Mouse (Mus musculus) forebrain, postnatal 0 days (tissue): Measurements from ENCODE around the gene Fbxo48. TPM values are rescaled to one million over a fixed set of nuclear protein-coding genes. Genes with fewer than 3 reads are reported as not detected.

Source experiments
- ATAC-seq: fragments of 200-750 bp; cut with Nextera tagmentation; 2 replicates; pipeline ENCODE4 v1.8.0; 2017; ENCODE audit warnings: mild to moderate bottlenecking, moderate library complexity
- DNase-seq: peaks from one replicate; pipeline ENCODE4 v3.0.0-alpha.2; 2015
- H3K27ac ChIP-seq: fragments of 300-500 bp; sonication (generic); 2 replicates; pipeline ENCODE4 v1.5.1; 2014; ENCODE audit warnings: low read depth, mild to moderate bottlenecking, antibody characterized with exemption, low read length, moderate library complexity, mixed read lengths
- H3K27me3 ChIP-seq: fragments of 300-500 bp; sonication (generic); 2 replicates; pipeline ENCODE4 v1.6.1; 2014; ENCODE audit warnings: mild to moderate bottlenecking, low read length, mixed read lengths; ENCODE audit not compliant: insufficient read depth
- H3K36me3 ChIP-seq: fragments of 300-500 bp; sonication (generic); 2 replicates; pipeline ENCODE4 v1.6.1; 2014; ENCODE audit warnings: mild to moderate bottlenecking, moderate library complexity; ENCODE audit not compliant: insufficient read depth
- H3K4me1 ChIP-seq: fragments of 300-500 bp; sonication (generic); 2 replicates; pipeline ENCODE4 v1.6.1; 2014; ENCODE audit warnings: antibody characterized with exemption; ENCODE audit not compliant: insufficient read depth
- H3K4me2 ChIP-seq: fragments of 300-500 bp; sonication (generic); 2 replicates; pipeline ENCODE4 v1.6.1; 2014; ENCODE audit warnings: low read depth, mild to moderate bottlenecking, moderate library complexity
- H3K4me3 ChIP-seq: fragments of 300-500 bp; sonication (generic); 2 replicates; pipeline ENCODE4 v1.5.1; 2014; ENCODE audit warnings: low read depth, low read length, mixed read lengths
- H3K9ac ChIP-seq: fragments of 300-500 bp; sonication (generic); 2 replicates; pipeline ENCODE4 v1.6.1; 2014; ENCODE audit warnings: mild to moderate bottlenecking
- H3K9me3 ChIP-seq: fragments of 300-500 bp; sonication (generic); 2 replicates; pipeline ENCODE4 v1.6.1; 2016; ENCODE audit warnings: low read length
- CTCF ChIP-seq: sonication (generic); IDR thresholded peaks from 2 replicates; pipeline ENCODE4 v1.5.1; 2016; ENCODE audit warnings: antibody characterized with exemption, control low read depth, low read depth
- WGBS: fragments of 180-500 bp; shearing (Covaris S2); extraction: QIAGEN DNeasy Blood & Tissue Kit; methylation state at CpG from one replicate; pipeline ENCODE4 v1.1.7; 2014; 5-methylcytosine and 5-hydroxymethylcytosine counted together
- polyA plus RNA-seq: library from polyadenylated mRNA; unstranded; fragments of >200 nt; fragmentation: Nextera tagmentation; extraction: Ambion mirVana; gene quantifications from 2 replicates; pipeline ENCODE4 v1.2.1, GENCODE M21; 2015
- total RNA-seq: library from RNA; depleted of rRNA; stranded (reverse); fragments of >200 nt; gene quantifications from 2 replicates; pipeline ENCODE4 v1.2.3, GENCODE M21; 2014

Gene Fbxo48
- total and polyA plus RNA-seq, 2 experiments from 2014 or later = 0.39 to 1.7 TPM

GRCm38 (mm10) chr11:16989885-16990284 lies 38.7 kb downstream of the Fbxo48 start:
- H3K36me3 ChIP-seq = no peaks in the 10 kb centered on the region
- H3K4me2 ChIP-seq = no peak overlapping the region
- no peak overlapping the region for H3K9ac ChIP-seq
- no peak for TF ChIP-seq CTCF
- no peak for ATAC-seq
- WGBS = 86% methylated on average over 5 of the region's 5 CpGs
- no peaks in the 10 kb centered on the region for H3K9me3 ChIP-seq
- no peak overlapping the region for H3K4me3 ChIP-seq
- DNase-seq = no peak
- H3K27me3 ChIP-seq = no peaks in the 10 kb centered on the region
- no peaks in the 10 kb centered on the region for H3K4me1 ChIP-seq
- no peak overlapping the region for H3K27ac ChIP-seq

- Histone ChIP-seq H3K4me3 (no peak overlapping the region), H3K4me1 (no peaks in the 10 kb centered on the region), H3K9me3 (no peaks in the 10 kb centered on the region), H3K27ac (no peak overlapping the region), H3K36me3 (no peaks in the 10 kb centered on the region), H3K9ac (no peak overlapping the region), H3K4me2 (no peak overlapping the region), H3K27me3 (no peaks in the 10 kb centered on the region)
- 75% methylated on average over 6 of the region's 6 CpGs for WGBS
- ATAC-seq = no peak
- no peak for TF ChIP-seq CTCF
- no peak for DNase-seq
Observed at GRCm38 (mm10) chr11:16992880-16993279, 41.7 kb downstream of the Fbxo48 start.

GRCm38 (mm10) chr11:16996818-16997217 lies 45.6 kb downstream of the Fbxo48 start:
- DNase-seq = no peak
- Histone ChIP-seq H3K27me3 (no peaks in the 10 kb centered on the region), H3K4me1 (no peaks in the 10 kb centered on the region), H3K4me3 (no peak overlapping the region), H3K27ac (no peak overlapping the region), H3K9me3 (no peaks in the 10 kb centered on the region), H3K4me2 (no peak overlapping the region), H3K9ac (no peak overlapping the region), H3K36me3 (no peaks in the 10 kb centered on the region)
- ATAC-seq = no peak
- no peak for TF ChIP-seq CTCF

GRCm38 (mm10) chr11:16997465-16997864 lies 46.3 kb downstream of the Fbxo48 start:
- Histone ChIP-seq H3K36me3 (no peaks in the 10 kb centered on the region), H3K27ac (no peak overlapping the region), H3K4me2 (no peak overlapping the region), H3K9me3 (no peaks in the 10 kb centered on the region), H3K27me3 (no peaks in the 10 kb centered on the region), H3K9ac (no peak overlapping the region), H3K4me3 (no peak overlapping the region), H3K4me1 (no peaks in the 10 kb centered on the region)
- ATAC-seq (no peak), DNase-seq (no peak)
- no peak for TF ChIP-seq CTCF

GRCm38 (mm10) chr11:16999387-16999786 lies 48.2 kb downstream of the Fbxo48 start:
- no peaks in the 10 kb centered on the region for H3K36me3 ChIP-seq
- no peak overlapping the region for H3K4me3 ChIP-seq
- ATAC-seq (no peak), DNase-seq (no peak)
- no peak for TF ChIP-seq CTCF
- H3K27me3 ChIP-seq = no peaks in the 10 kb centered on the region
- H3K4me1 ChIP-seq = no peaks in the 10 kb centered on the region
- H3K27ac ChIP-seq = no peak overlapping the region
- H3K4me2 ChIP-seq = no peak overlapping the region
- H3K9ac ChIP-seq = no peak overlapping the region
- no peaks in the 10 kb centered on the region for H3K9me3 ChIP-seq
- 97% methylated on average over 4 of the region's 4 CpGs for WGBS

- H3K36me3 ChIP-seq = no peaks in the 10 kb centered on the region
- no peak for DNase-seq
- H3K9ac ChIP-seq = no peak overlapping the region
- no peak overlapping the region for H3K4me3 ChIP-seq
- no peaks in the 10 kb centered on the region for H3K27me3 ChIP-seq
- TF ChIP-seq CTCF = no peak
- H3K9me3 ChIP-seq = no peaks in the 10 kb centered on the region
- no peaks in the 10 kb centered on the region for H3K4me1 ChIP-seq
- no peak overlapping the region for H3K27ac ChIP-seq
- no peak overlapping the region for H3K4me2 ChIP-seq
- no peak for ATAC-seq
Observed at GRCm38 (mm10) chr11:16999933-17000332, 48.8 kb downstream of the Fbxo48 start.

- Histone ChIP-seq H3K4me2 (no peak overlapping the region), H3K27me3 (no peaks in the 10 kb centered on the region)
- WGBS = 86% methylated on average over 9 of the region's 9 CpGs
Observed at GRCm38 (mm10) chr11:17000353-17001334, 49.5 kb downstream of the Fbxo48 start.

More at GRCm38 (mm10) chr11:17000353-17001334, 49.5 kb downstream of the Fbxo48 start:
- no peak for ATAC-seq
- DNase-seq = no peak
- Histone ChIP-seq H3K27ac (no peak overlapping the region), H3K36me3 (no peaks in the 10 kb centered on the region), H3K4me1 (no peaks in the 10 kb centered on the region), H3K9ac (no peak overlapping the region), H3K4me3 (no peak overlapping the region), H3K9me3 (no peaks in the 10 kb centered on the region)
- no peak for TF ChIP-seq CTCF
